Mouse (Mus musculus) stomach, postnatal 0 days (tissue): ENCODE data around the gene Tpst1.

Source experiments
- CTCF ChIP-seq: IDR thresholded peaks from 2 replicates; pipeline ENCODE4 v1.5.1; 2016; ENCODE audit warnings: antibody characterized with exemption, low read depth, mild to moderate bottlenecking, moderate library complexity
- EP300 ChIP-seq: optimal IDR thresholded peaks from 2 replicates; pipeline ENCODE3; 2016; ENCODE audit warnings: antibody characterized with exemption

GRCm38 (mm10) chr5:130048786-130049520, 24.2 kb upstream of the Tpst1 start:
- no peak for TF ChIP-seq CTCF
- TF ChIP-seq EP300: no peak
